Mouse (Mus musculus) CH12.LX (cell line): ENCODE data around the gene Scn3b.

ENCODE experiments used
- CHD2 ChIP-seq: IDR thresholded peaks from 2 replicates; pipeline ENCODE4 v1.6.1; 2011; ENCODE audit warnings: low read length, improper control_type of control experiment
- CTCF ChIP-seq, 2 experiments: IDR thresholded peaks in 1 of 2; conservative IDR thresholded peaks in 1 of 2; 2 replicates each; pipeline ENCODE4 v1.5.1; 2011 to 2012; ENCODE audit warnings: low read depth in 2 of 2, low read length in 2 of 2, improper control_type of control experiment in 1 of 2, inconsistent platforms in 1 of 2, mild to moderate bottlenecking in 1 of 2, moderate library complexity in 1 of 2
- ETS1 ChIP-seq: conservative IDR thresholded peaks from 2 replicates; pipeline ENCODE4 v1.6.1; 2012; ENCODE audit warnings: low read depth, mild to moderate bottlenecking, inconsistent platforms, low read length, improper control_type of control experiment, moderate library complexity
- JUND ChIP-seq: conservative IDR thresholded peaks from 2 replicates; pipeline ENCODE4 v1.6.1; 2011; ENCODE audit warnings: low read depth, low read length, improper control_type of control experiment
- KAT2A ChIP-seq: IDR thresholded peaks from 2 replicates; pipeline ENCODE4 v1.6.1; 2012; ENCODE audit warnings: low read length, improper control_type of control experiment, inconsistent platforms; ENCODE audit not compliant: insufficient replicate concordance
- MAFK ChIP-seq: IDR thresholded peaks from 2 replicates; pipeline ENCODE4 v1.6.1; 2011; ENCODE audit warnings: low read length, improper control_type of control experiment; ENCODE audit not compliant: insufficient replicate concordance
- MAX ChIP-seq: IDR thresholded peaks from 2 replicates; pipeline ENCODE4 v1.6.1; 2011; ENCODE audit warnings: low read length, improper control_type of control experiment
- MAZ ChIP-seq: IDR thresholded peaks from 2 replicates; pipeline ENCODE4 v1.6.1; 2012; ENCODE audit warnings: low read depth, mild to moderate bottlenecking, inconsistent platforms, low read length, improper control_type of control experiment, moderate library complexity
- MEF2A ChIP-seq: IDR thresholded peaks from 2 replicates; pipeline ENCODE4 v1.6.1; 2014; ENCODE audit warnings: low read depth, mild to moderate bottlenecking, inconsistent platforms, low read length, improper control_type of control experiment, borderline replicate concordance
- NELFE ChIP-seq: IDR thresholded peaks from 2 replicates; pipeline ENCODE4 v1.6.1; 2011; ENCODE audit warnings: low read depth, low read length, improper control_type of control experiment
- POLR2A ChIP-seq: IDR thresholded peaks from 2 replicates; pipeline ENCODE4 v1.6.1; 2011; ENCODE audit warnings: low read depth, mild to moderate bottlenecking, improper control_type of control experiment, low read length
- RAD21 ChIP-seq: IDR thresholded peaks from 2 replicates; pipeline ENCODE4 v1.6.1; 2011; ENCODE audit warnings: low read depth, mild to moderate bottlenecking, low read length, improper control_type of control experiment, moderate library complexity
- SMC3 ChIP-seq: IDR thresholded peaks from 2 replicates; pipeline ENCODE4 v1.6.1; 2011; ENCODE audit warnings: low read depth, low read length, improper control_type of control experiment

DNA sequence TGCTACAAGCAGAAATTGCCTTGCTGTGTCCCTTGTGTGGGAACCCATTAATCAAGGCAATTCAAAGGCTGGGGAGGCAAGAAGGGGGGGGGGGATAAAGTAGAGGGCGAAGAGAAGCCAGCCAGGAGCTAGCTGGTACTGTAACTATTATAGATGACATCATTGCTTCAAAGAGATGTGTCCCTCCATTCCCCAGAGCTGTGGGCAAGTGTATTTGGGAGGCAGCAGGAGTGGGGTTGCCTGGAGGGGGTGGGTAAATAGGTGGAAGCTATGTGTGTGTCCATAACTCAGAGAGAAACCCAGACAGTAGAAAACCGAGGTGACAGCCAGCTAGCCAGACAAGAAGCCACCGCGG lies 292 bp upstream of the Scn3b start:
- TF ChIP-seq POLR2A (no peak), MAX (no peak), CTCF (conservative IDR thresholded peaks at IDR 0.05 in 1 of 2, IDR thresholded peaks at IDR 0.05 in 1 of 2; ENCODE audit: low read depth in 2 of 2, low read length in 2 of 2) (no peak), ETS1 (no peak), MAFK (no peak), MEF2A (no peak), CHD2 (no peak), KAT2A (no peak), JUND (no peak), MAZ (no peak), RAD21 (no peak), NELFE (no peak), SMC3 (no peak)
